Mouse (Mus musculus): ENCODE measurements around the gene Scp2. TPM values are rescaled to one million over a fixed set of nuclear protein-coding genes. Genes with fewer than 3 reads are reported as not detected.
"Not testable (repeated sequence)": the region's sequence is repeated elsewhere in the genome, so short reads cannot be mapped to it uniquely, and the experiment has no call there.

The Scp2 gene
- polyA plus RNA-seq, 1 experiment from 2014 or later: 233 TPM

DNA sequence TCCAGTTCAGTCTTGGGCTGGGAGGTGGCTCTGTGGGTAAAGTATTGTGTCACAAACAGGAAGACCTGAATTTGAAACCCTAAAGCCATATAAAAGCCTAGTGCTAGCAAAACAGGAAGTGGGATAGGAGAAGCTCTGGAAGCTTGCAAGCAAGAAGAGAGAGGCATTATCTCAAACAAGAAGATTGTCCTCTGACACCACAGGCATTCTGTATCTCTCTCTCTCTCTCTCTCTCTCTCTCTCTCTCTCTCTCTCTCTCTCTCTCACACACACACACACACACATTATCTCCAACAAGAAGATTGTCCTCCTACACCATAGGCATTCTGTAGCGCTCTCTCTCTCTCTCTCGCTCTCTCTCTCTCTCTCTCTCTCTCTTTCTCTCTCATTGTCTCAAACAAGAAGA lies 62.4 kb downstream of the Scp2 start:
- Histone ChIP-seq H3K9ac (ENCODE audit: low read length) (no peak overlapping the region), H3K9me3 (ENCODE audit: control insufficient read depth, low read length) (no peaks in the 10 kb centered on the region), H3K36me3 (ENCODE audit: control insufficient read depth, insufficient read depth, low read length) (no peaks in the 10 kb centered on the region), H3K4me3 (ENCODE audit: low read depth, low read length) (no peak overlapping the region), H3K4me1 (ENCODE audit: control insufficient read depth, insufficient read depth, low read length) (peaks cover 4% of the 10 kb centered on the region; the same call in 1 of the 2 replicates), H3K4me2 (no peak overlapping the region), H3K27ac (ENCODE audit: low read depth, low read length) (no peak overlapping the region), H3K27me3 (ENCODE audit: control insufficient read depth, insufficient read depth, low read length) (no peaks in the 10 kb centered on the region)
- no peak for ATAC-seq (ENCODE audit: low FRiP score)
- 94% methylated on average over 2 of the region's 2 CpGs for WGBS
- no peak for DNase-seq (ENCODE audit: low spot score, missing footprints)

DNA sequence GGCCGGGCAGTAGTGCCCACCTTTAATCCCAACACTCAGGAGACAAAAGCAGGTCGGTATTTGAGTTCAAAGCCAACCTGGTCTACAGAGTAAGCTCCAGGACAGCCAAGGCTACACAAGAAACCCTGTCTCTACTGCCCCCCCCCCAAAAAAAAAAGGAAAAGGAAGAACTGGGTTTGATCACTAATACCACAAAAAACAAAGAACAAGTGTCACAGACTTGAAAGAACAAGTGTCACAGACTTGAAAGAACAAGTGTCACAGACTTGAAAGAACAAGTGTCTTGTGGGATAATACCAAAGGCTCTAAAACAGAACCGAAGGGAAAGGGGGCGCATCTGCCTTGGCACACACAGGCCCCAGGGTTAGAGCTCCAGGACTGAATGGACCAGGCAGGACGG lies 63.9 kb downstream of the Scp2 start:
- Histone ChIP-seq H3K4me1 (ENCODE audit: control insufficient read depth, insufficient read depth, low read length) (peaks cover 4% of the 10 kb centered on the region; the same call in 1 of the 2 replicates), H3K4me3 (ENCODE audit: low read depth, low read length) (no peak overlapping the region), H3K4me2 (no peak overlapping the region), H3K36me3 (ENCODE audit: control insufficient read depth, insufficient read depth, low read length) (no peaks in the 10 kb centered on the region), H3K9ac (ENCODE audit: low read length) (no peak overlapping the region), H3K27me3 (ENCODE audit: control insufficient read depth, insufficient read depth, low read length) (no peaks in the 10 kb centered on the region), H3K9me3 (ENCODE audit: control insufficient read depth, low read length) (no peaks in the 10 kb centered on the region), H3K27ac (ENCODE audit: low read depth, low read length) (no peak overlapping the region)
- ATAC-seq (ENCODE audit: low FRiP score): no peak
- no peak for DNase-seq (ENCODE audit: low spot score, missing footprints)
- WGBS: 69% methylated on average over 5 of the region's 5 CpGs

DNA sequence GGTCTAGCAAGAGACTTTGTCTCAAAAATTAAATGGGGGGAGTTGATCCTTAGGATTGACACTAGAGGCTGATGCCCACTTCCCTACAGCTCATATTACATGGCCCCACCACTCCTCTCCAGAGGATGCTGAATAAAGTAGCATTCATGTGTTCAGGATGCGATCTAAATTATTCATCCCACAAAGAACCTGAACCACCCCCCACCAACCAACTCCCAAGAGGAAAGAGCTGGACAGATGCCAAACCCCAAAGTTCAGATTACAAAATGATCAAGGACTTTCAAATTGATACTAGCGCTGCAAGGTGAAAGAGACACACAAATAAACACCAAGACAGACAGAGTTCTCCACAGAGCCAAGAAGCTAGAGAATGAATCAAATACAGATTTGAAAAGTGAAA lies 65.0 kb downstream of the Scp2 start:
- no peak overlapping the region for H3K9ac ChIP-seq (ENCODE audit: low read length)
- WGBS: 69% methylated on average over 2 of the region's 2 CpGs
- H3K27ac ChIP-seq (ENCODE audit: low read depth, low read length): no peak overlapping the region; the same call in 1 of the 2 replicates
- H3K4me2 ChIP-seq: no peak overlapping the region
- H3K27me3 ChIP-seq (ENCODE audit: control insufficient read depth, insufficient read depth, low read length): no peaks in the 10 kb centered on the region
- H3K4me1 ChIP-seq (ENCODE audit: control insufficient read depth, insufficient read depth, low read length): peaks cover 4% of the 10 kb centered on the region; the same call in 1 of the 2 replicates
- no peaks in the 10 kb centered on the region for H3K36me3 ChIP-seq (ENCODE audit: control insufficient read depth, insufficient read depth, low read length)
- DNase-seq (ENCODE audit: low spot score, missing footprints): peak; percentile 91
- no peak overlapping the region for H3K4me3 ChIP-seq (ENCODE audit: low read depth, low read length)
- no peaks in the 10 kb centered on the region for H3K9me3 ChIP-seq (ENCODE audit: control insufficient read depth, low read length)
- ATAC-seq (ENCODE audit: low FRiP score): no peak; the same call in 1 of the 2 replicates

- not testable (repeated sequence) for H3K27ac ChIP-seq (ENCODE audit: low read depth, low read length); DNase-seq (ENCODE audit: low spot score, missing footprints)
- 86% methylated on average over 15 of the region's 15 CpGs for WGBS
Observed at GRCm38 (mm10) chr4:108079191-108079590, 65.6 kb downstream of the Scp2 start.

GRCm38 (mm10) chr4:108077224-108077955 lies 67.4 kb downstream of the Scp2 start:
- H3K36me3 ChIP-seq (ENCODE audit: control insufficient read depth, insufficient read depth, low read length): no peaks in the 10 kb centered on the region
- H3K27me3 ChIP-seq (ENCODE audit: control insufficient read depth, insufficient read depth, low read length): no peaks in the 10 kb centered on the region
- H3K27ac ChIP-seq (ENCODE audit: low read depth, low read length): no peak overlapping the region
- no peak overlapping the region for H3K4me2 ChIP-seq
- H3K4me3 ChIP-seq (ENCODE audit: low read depth, low read length): no peak overlapping the region
- H3K9me3 ChIP-seq (ENCODE audit: control insufficient read depth, low read length): no peaks in the 10 kb centered on the region
- DNase-seq (ENCODE audit: low spot score, missing footprints): no peak
- peaks cover 4% of the 10 kb centered on the region; the same call in 1 of the 2 replicates for H3K4me1 ChIP-seq (ENCODE audit: control insufficient read depth, insufficient read depth, low read length)
- ATAC-seq (ENCODE audit: low FRiP score): no peak
- WGBS: 79% methylated on average over 3 of the region's 3 CpGs
- H3K9ac ChIP-seq (ENCODE audit: low read length): no peak overlapping the region

More at GRCm38 (mm10) chr4:108079191-108079590, 65.6 kb downstream of the Scp2 start:
- ATAC-seq (ENCODE audit: low FRiP score); H3K9me3 ChIP-seq (ENCODE audit: control insufficient read depth, low read length); H3K4me2 ChIP-seq; H3K4me1 ChIP-seq (ENCODE audit: control insufficient read depth, insufficient read depth, low read length); H3K9ac ChIP-seq (ENCODE audit: low read length); H3K27me3 ChIP-seq (ENCODE audit: control insufficient read depth, insufficient read depth, low read length); H3K4me3 ChIP-seq (ENCODE audit: low read depth, low read length); H3K36me3 ChIP-seq (ENCODE audit: control insufficient read depth, insufficient read depth, low read length): not testable (repeated sequence)

DNA sequence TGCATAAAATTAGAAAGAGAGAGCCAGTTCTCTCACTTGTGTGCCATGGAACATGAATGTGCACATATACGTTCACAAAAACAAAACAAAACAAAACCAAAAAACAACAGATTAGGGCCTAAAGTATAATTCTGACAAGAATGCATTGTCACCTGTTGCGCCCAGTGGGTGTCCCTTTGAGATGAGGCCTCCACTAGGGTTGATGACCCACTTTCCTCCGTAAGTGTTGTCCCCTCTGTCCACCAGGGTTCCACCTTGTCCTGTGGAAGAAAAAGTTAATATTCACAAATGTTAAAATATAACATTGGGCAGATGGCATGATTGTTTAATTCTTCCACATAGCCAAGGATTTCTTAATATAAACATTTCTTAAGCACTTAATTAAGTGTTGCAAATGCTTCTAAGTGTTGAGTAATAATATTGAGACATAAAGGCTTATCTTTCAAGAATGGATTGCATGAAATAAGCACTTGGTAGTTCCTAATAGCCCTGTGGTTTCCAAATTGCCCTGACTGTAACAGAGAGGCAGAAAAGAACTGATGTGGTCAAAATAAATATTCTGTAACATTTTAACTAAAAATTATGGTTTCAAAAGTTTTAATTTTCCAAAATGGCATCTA lies 70.5 kb downstream of the Scp2 start:
- peaks cover 6% of the 10 kb centered on the region for H3K4me1 ChIP-seq (ENCODE audit: control insufficient read depth, insufficient read depth, low read length)

DNA sequence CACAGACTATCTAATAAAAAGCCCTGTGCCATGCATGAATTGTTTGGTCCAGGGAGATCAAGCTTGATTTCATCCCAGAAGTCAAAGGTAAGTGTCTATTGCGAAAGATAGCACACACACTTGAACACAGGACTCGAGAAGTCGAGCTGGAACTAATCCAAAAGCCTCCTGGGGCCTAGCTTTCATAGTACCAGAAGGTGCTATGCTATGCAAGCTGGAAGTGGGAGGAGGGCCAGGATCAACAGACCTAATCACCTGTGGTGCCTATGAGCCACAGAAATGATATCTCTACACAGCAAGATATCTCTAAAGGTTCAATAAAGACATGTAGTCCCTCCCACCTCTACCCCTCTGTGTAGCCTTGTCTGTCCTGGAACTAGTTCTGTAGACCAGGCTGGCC lies 72.7 kb downstream of the Scp2 start:
- no peak overlapping the region for H3K4me3 ChIP-seq (ENCODE audit: low read depth, low read length)
- no peak overlapping the region for H3K9ac ChIP-seq (ENCODE audit: low read length)
- no peaks in the 10 kb centered on the region for H3K9me3 ChIP-seq (ENCODE audit: control insufficient read depth, low read length)
- no peak overlapping the region for H3K27ac ChIP-seq (ENCODE audit: low read depth, low read length)
- no peaks in the 10 kb centered on the region for H3K27me3 ChIP-seq (ENCODE audit: control insufficient read depth, insufficient read depth, low read length)
- ATAC-seq (ENCODE audit: low FRiP score): no peak
- H3K36me3 ChIP-seq (ENCODE audit: control insufficient read depth, insufficient read depth, low read length): no peaks in the 10 kb centered on the region
- 93% methylated on average over 3 of the region's 3 CpGs for WGBS
- no peak for DNase-seq (ENCODE audit: low spot score, missing footprints)
- no peak overlapping the region for H3K4me2 ChIP-seq
- H3K4me1 ChIP-seq (ENCODE audit: control insufficient read depth, insufficient read depth, low read length): peaks cover 6% of the 10 kb centered on the region

More for the DNA sequence above, 70.5 kb downstream of the Scp2 start:
- no peak overlapping the region for H3K4me2 ChIP-seq
- 81% methylated on average over 3 of the region's 3 CpGs for WGBS
- no peaks in the 10 kb centered on the region for H3K9me3 ChIP-seq (ENCODE audit: control insufficient read depth, low read length)
- H3K27ac ChIP-seq (ENCODE audit: low read depth, low read length): no peak overlapping the region
- no peaks in the 10 kb centered on the region for H3K27me3 ChIP-seq (ENCODE audit: control insufficient read depth, insufficient read depth, low read length)
- DNase-seq (ENCODE audit: low spot score, missing footprints): no peak
- H3K4me3 ChIP-seq (ENCODE audit: low read depth, low read length): no peak overlapping the region
- H3K36me3 ChIP-seq (ENCODE audit: control insufficient read depth, insufficient read depth, low read length): no peaks in the 10 kb centered on the region
- H3K9ac ChIP-seq (ENCODE audit: low read length): no peak overlapping the region
- no peak for ATAC-seq (ENCODE audit: low FRiP score)

DNA sequence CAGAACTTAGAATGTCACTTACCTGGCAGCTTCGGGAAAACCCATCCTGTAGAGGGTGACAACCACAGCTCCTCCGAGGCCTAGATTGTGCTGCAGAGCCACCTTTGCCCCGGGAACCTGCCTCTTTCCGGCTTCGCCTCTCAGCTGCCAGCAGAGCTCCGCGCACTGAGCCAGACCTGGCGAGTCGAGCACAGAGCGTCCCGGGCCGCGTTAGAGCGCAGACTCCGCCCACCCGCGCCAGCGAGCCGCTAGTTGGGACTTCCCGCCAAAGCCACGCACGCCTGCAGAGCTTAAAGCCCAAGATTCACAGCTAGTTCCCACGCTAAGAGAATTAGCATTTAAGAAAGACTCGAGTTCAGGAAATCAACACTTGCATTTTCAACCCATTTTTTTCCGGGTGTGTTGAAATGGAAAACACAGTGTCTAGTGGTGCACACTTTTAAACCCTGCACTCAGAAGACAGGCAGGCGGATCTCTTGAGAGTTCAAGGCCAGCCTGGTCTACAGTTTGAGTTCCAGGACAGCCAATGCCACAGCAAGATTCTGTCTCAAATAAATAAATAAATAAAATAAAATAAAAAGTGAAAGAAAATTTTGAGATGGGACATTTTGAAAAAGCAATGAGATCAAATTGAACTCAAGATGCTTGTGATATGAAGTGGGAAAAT lies 73.4 kb downstream of the Scp2 start:
- no peaks in the 10 kb centered on the region for H3K27me3 ChIP-seq (ENCODE audit: control insufficient read depth, insufficient read depth, low read length)
- no peaks in the 10 kb centered on the region for H3K36me3 ChIP-seq (ENCODE audit: control insufficient read depth, insufficient read depth, low read length)
- peaks cover 6% of the 10 kb centered on the region for H3K4me1 ChIP-seq (ENCODE audit: control insufficient read depth, insufficient read depth, low read length)
- H3K4me2 ChIP-seq: peak overlapping the region; percentile 81
- H3K4me3 ChIP-seq (ENCODE audit: low read depth, low read length): peak overlapping the region; percentile 50
- peak overlapping the region; percentile 71 for H3K9ac ChIP-seq (ENCODE audit: low read length)
- DNase-seq (ENCODE audit: low spot score, missing footprints): peak; percentile 99
- peak; percentile 95 for ATAC-seq (ENCODE audit: low FRiP score)
- WGBS: 3% methylated on average over 26 of the region's 26 CpGs
- H3K27ac ChIP-seq (ENCODE audit: low read depth, low read length): no peak overlapping the region
- no peaks in the 10 kb centered on the region for H3K9me3 ChIP-seq (ENCODE audit: control insufficient read depth, low read length)

- ATAC-seq (ENCODE audit: low FRiP score) (no peak), DNase-seq (ENCODE audit: low spot score, missing footprints) (peak; percentile 90)
- Histone ChIP-seq H3K27me3 (ENCODE audit: control insufficient read depth, insufficient read depth, low read length) (no peaks in the 10 kb centered on the region), H3K9ac (ENCODE audit: low read length) (peak overlapping the region; percentile 71), H3K27ac (ENCODE audit: low read depth, low read length) (no peak overlapping the region), H3K4me3 (ENCODE audit: low read depth, low read length) (peak overlapping the region; percentile 50), H3K9me3 (ENCODE audit: control insufficient read depth, low read length) (no peaks in the 10 kb centered on the region), H3K4me1 (ENCODE audit: control insufficient read depth, insufficient read depth, low read length) (peaks cover 6% of the 10 kb centered on the region), H3K36me3 (ENCODE audit: control insufficient read depth, insufficient read depth, low read length) (no peaks in the 10 kb centered on the region), H3K4me2 (peak overlapping the region; percentile 81)
- WGBS: 11% methylated on average over 8 of the region's 8 CpGs
Observed at GRCm38 (mm10) chr4:108070723-108071122, 74.1 kb downstream of the Scp2 start.

Measured in midbrain, embryonic 11.5 days (tissue).